Mouse (Mus musculus) lung, embryonic 15.5 days (tissue): ENCODE data around the gene Fbrs. TPM values are rescaled to one million over a fixed set of nuclear protein-coding genes. Genes with fewer than 3 reads are reported as not detected.
"Not testable (repeated sequence)": the region's sequence is repeated elsewhere in the genome, so short reads cannot be mapped to it uniquely, and the experiment has no call there.

Experiments
- ATAC-seq: fragments of 200-750 bp; cut with Nextera tagmentation; 2 replicates; pipeline ENCODE4 v1.8.0; 2017; ENCODE audit warnings: moderate number of reproducible peaks, borderline replicate concordance; ENCODE audit not compliant: low FRiP score, low TSS enrichment; ENCODE audit errors: extremely low read depth
- H3K27ac ChIP-seq: fragments of 300-500 bp; sonication (generic); 2 replicates; pipeline ENCODE4 v1.5.1; 2015; ENCODE audit warnings: moderate library complexity, mild to moderate bottlenecking, inconsistent platforms
- H3K27me3 ChIP-seq: fragments of 300-500 bp; sonication (generic); 2 replicates; pipeline ENCODE4 v1.6.1; 2015; ENCODE audit warnings: inconsistent platforms
- H3K36me3 ChIP-seq: fragments of 300-500 bp; sonication (generic); 2 replicates; pipeline ENCODE4 v1.6.1; 2015; ENCODE audit warnings: inconsistent platforms
- H3K4me1 ChIP-seq: fragments of 300-500 bp; sonication (generic); 2 replicates; pipeline ENCODE4 v1.6.1; 2015; ENCODE audit warnings: inconsistent platforms
- H3K4me2 ChIP-seq: fragments of 300-500 bp; sonication (generic); 2 replicates; pipeline ENCODE4 v1.6.1; 2015; ENCODE audit warnings: inconsistent platforms, mild to moderate bottlenecking, moderate library complexity
- H3K4me3 ChIP-seq: fragments of 300-500 bp; sonication (generic); 2 replicates; pipeline ENCODE4 v1.5.1; 2015; ENCODE audit warnings: mild to moderate bottlenecking, inconsistent platforms
- H3K9ac ChIP-seq: fragments of 300-500 bp; sonication (generic); 2 replicates; pipeline ENCODE4 v1.6.1; 2015; ENCODE audit warnings: inconsistent platforms
- H3K9me3 ChIP-seq: fragments of 300-500 bp; sonication (generic); 2 replicates; pipeline ENCODE4 v1.6.1; 2016; ENCODE audit warnings: inconsistent platforms
- WGBS: fragments of 180-500 bp; shearing (Covaris S2); methylation state at CpG from one replicate; pipeline ENCODE4 v1.1.7; 2015; 5-methylcytosine and 5-hydroxymethylcytosine counted together
- polyA plus RNA-seq: library from polyadenylated mRNA; unstranded; fragments of >200 nt; fragmentation: Nextera tagmentation; extraction: Ambion mirVana; gene quantifications from 2 replicates; pipeline ENCODE4 v1.2.1, GENCODE M21; 2015

Fbrs gene
- polyA plus RNA-seq, 1 experiment from 2014 or later = 12.2 TPM

GRCm38 (mm10) chr7:127477687-127478634, 1.0 kb upstream of the Fbrs start:
- Histone ChIP-seq H3K9me3 (no peaks in the 10 kb centered on the region), H3K4me2 (peak overlapping the region; percentile 75), H3K4me3 (peak overlapping the region; percentile 91), H3K27me3 (no peaks in the 10 kb centered on the region), H3K4me1 (peaks cover 21% of the 10 kb centered on the region), H3K9ac (peak overlapping the region; percentile 87), H3K36me3 (peaks cover 55% of the 10 kb centered on the region), H3K27ac (peak overlapping the region; percentile 97)
- ATAC-seq = peak; percentile 94
- WGBS = under 1% methylated on average over 50 of the region's 50 CpGs

- ATAC-seq = no peak
- Histone ChIP-seq H3K9me3 (no peaks in the 10 kb centered on the region), H3K27ac (peak overlapping the region; percentile 97), H3K9ac (peak overlapping the region; percentile 87), H3K27me3 (no peaks in the 10 kb centered on the region), H3K4me2 (peak overlapping the region; percentile 75), H3K36me3 (peaks cover 59% of the 10 kb centered on the region), H3K4me3 (peak overlapping the region; percentile 91), H3K4me1 (peaks cover 21% of the 10 kb centered on the region)
- WGBS = 3% methylated on average over 45 of the region's 48 CpGs
Measured at GRCm38 (mm10) chr7:127479318-127480225, 573 bp downstream of the Fbrs start.

GRCm38 (mm10) chr7:127480321-127480720, 1.3 kb downstream of the Fbrs start:
- H3K9ac ChIP-seq = peak overlapping the region; percentile 87
- H3K27me3 ChIP-seq = no peaks in the 10 kb centered on the region
- WGBS = 48% methylated on average over 2 of the region's 2 CpGs
- peak overlapping the region; percentile 91 for H3K4me3 ChIP-seq
- no peak overlapping the region for H3K27ac ChIP-seq
- H3K9me3 ChIP-seq = no peaks in the 10 kb centered on the region
- peaks cover 59% of the 10 kb centered on the region for H3K36me3 ChIP-seq
- peaks cover 21% of the 10 kb centered on the region for H3K4me1 ChIP-seq
- ATAC-seq = no peak
- H3K4me2 ChIP-seq = peak overlapping the region; percentile 75

- Histone ChIP-seq H3K9me3 (no peaks in the 10 kb centered on the region), H3K4me1 (peaks cover 6% of the 10 kb centered on the region), H3K36me3 (peaks cover 88% of the 10 kb centered on the region), H3K27ac (no peak overlapping the region), H3K27me3 (no peaks in the 10 kb centered on the region), H3K9ac (no peak overlapping the region), H3K4me3 (no peak overlapping the region), H3K4me2 (no peak overlapping the region)
- WGBS = 81% methylated on average over 5 of the region's 5 CpGs
- ATAC-seq = no peak
Measured at GRCm38 (mm10) chr7:127485416-127485815, 6.4 kb downstream of the Fbrs start.

- H3K4me1 ChIP-seq, H3K27ac ChIP-seq, H3K9me3 ChIP-seq, H3K4me2 ChIP-seq, ATAC-seq, H3K4me3 ChIP-seq, H3K27me3 ChIP-seq, H3K9ac ChIP-seq: not testable (repeated sequence)
- 73% methylated on average over 5 of the region's 5 CpGs for WGBS
- H3K36me3 ChIP-seq = peaks cover 83% of the 10 kb centered on the region
Measured at GRCm38 (mm10) chr7:127488364-127488763, 9.4 kb downstream of the Fbrs start.

- no peak overlapping the region for H3K9ac ChIP-seq
- H3K4me1 ChIP-seq = no peaks in the 10 kb centered on the region
- peaks cover 67% of the 10 kb centered on the region for H3K36me3 ChIP-seq
- 93% methylated on average over 7 of the region's 7 CpGs for WGBS
- no peaks in the 10 kb centered on the region for H3K9me3 ChIP-seq
- H3K4me2 ChIP-seq = no peak overlapping the region
- ATAC-seq = no peak
- no peaks in the 10 kb centered on the region for H3K27me3 ChIP-seq
- no peak overlapping the region for H3K27ac ChIP-seq
- no peak overlapping the region for H3K4me3 ChIP-seq
Measured at GRCm38 (mm10) chr7:127489982-127490381, 11.0 kb downstream of the Fbrs start.

- 73% methylated on average over 3 of the region's 3 CpGs for WGBS
- peaks cover 50% of the 10 kb centered on the region for H3K36me3 ChIP-seq
- H3K4me2 ChIP-seq = no peak overlapping the region
- H3K9me3 ChIP-seq = no peaks in the 10 kb centered on the region
- no peak for ATAC-seq
- H3K4me1 ChIP-seq = no peaks in the 10 kb centered on the region
- no peaks in the 10 kb centered on the region for H3K27me3 ChIP-seq
- no peak overlapping the region for H3K27ac ChIP-seq
- H3K4me3 ChIP-seq = no peak overlapping the region
- H3K9ac ChIP-seq = no peak overlapping the region
Measured at GRCm38 (mm10) chr7:127491846-127492245, 12.8 kb downstream of the Fbrs start.

GRCm38 (mm10) chr7:127494648-127495047, 15.6 kb downstream of the Fbrs start:
- no peak overlapping the region for H3K9ac ChIP-seq
- H3K27me3 ChIP-seq = no peaks in the 10 kb centered on the region
- no peak for ATAC-seq
- H3K4me3 ChIP-seq = no peak overlapping the region
- no peaks in the 10 kb centered on the region for H3K9me3 ChIP-seq
- no peak overlapping the region for H3K27ac ChIP-seq
- H3K4me1 ChIP-seq = no peaks in the 10 kb centered on the region
- H3K36me3 ChIP-seq = peaks cover 25% of the 10 kb centered on the region
- no peak overlapping the region for H3K4me2 ChIP-seq

- 61% methylated on average over 2 of the region's 2 CpGs for WGBS
Measured at GRCm38 (mm10) chr7:127497382-127497781, 18.4 kb downstream of the Fbrs start.

GRCm38 (mm10) chr7:127498407-127498806, 19.4 kb downstream of the Fbrs start:
- H3K4me3 ChIP-seq = no peak overlapping the region
- no peak overlapping the region for H3K4me2 ChIP-seq
- no peak overlapping the region for H3K27ac ChIP-seq
- no peaks in the 10 kb centered on the region for H3K36me3 ChIP-seq
- 45% methylated on average over 3 of the region's 3 CpGs for WGBS
- H3K9ac ChIP-seq = no peak overlapping the region
- 0 out of 2 replicates have a peak, but pooled peaks have one; percentile 23 for ATAC-seq
- no peaks in the 10 kb centered on the region for H3K9me3 ChIP-seq
- H3K4me1 ChIP-seq = no peaks in the 10 kb centered on the region
- H3K27me3 ChIP-seq = no peaks in the 10 kb centered on the region

More at GRCm38 (mm10) chr7:127497382-127497781, 18.4 kb downstream of the Fbrs start:
- no peaks in the 10 kb centered on the region for H3K27me3 ChIP-seq
- H3K36me3 ChIP-seq = no peaks in the 10 kb centered on the region
- H3K4me2 ChIP-seq = no peak overlapping the region
- no peak overlapping the region for H3K27ac ChIP-seq
- ATAC-seq = no peak
- no peaks in the 10 kb centered on the region for H3K4me1 ChIP-seq
- H3K9me3 ChIP-seq = no peaks in the 10 kb centered on the region
- no peak overlapping the region for H3K4me3 ChIP-seq
- H3K9ac ChIP-seq = no peak overlapping the region

- Histone ChIP-seq H3K4me1 (peaks cover 8% of the 10 kb centered on the region; the same call in 1 of the 2 replicates), H3K9ac (no peak overlapping the region), H3K27ac (no peak overlapping the region), H3K4me3 (no peak overlapping the region), H3K9me3 (no peaks in the 10 kb centered on the region), H3K36me3 (no peaks in the 10 kb centered on the region), H3K4me2 (no peak overlapping the region), H3K27me3 (no peaks in the 10 kb centered on the region)
- WGBS = 98% methylated on average over 3 of the region's 3 CpGs
- no peak for ATAC-seq
Measured at GRCm38 (mm10) chr7:127508291-127508690, 29.3 kb downstream of the Fbrs start.
